Mouse (Mus musculus): Measurements from ENCODE around the gene Lcn6. TPM values are rescaled to one million over a fixed set of nuclear protein-coding genes. Genes with fewer than 3 reads are reported as not detected.

Gene Lcn6
- not detected in 2 replicates for polyA plus RNA-seq (2014; fragmentation: Nextera tagmentation; extraction: Ambion mirVana)

- Histone ChIP-seq H3K4me1 (ENCODE audit: control insufficient read depth, insufficient read depth, low read length) (no peaks in the 10 kb centered on the region), H3K9ac (replicated peaks; ENCODE audit: low read length) (no peak within 1 kb of the TSS), H3K27me3 (ENCODE audit: control insufficient read depth, insufficient read depth, low read length) (no peaks in the 10 kb centered on the region), H3K9me3 (ENCODE audit: control insufficient read depth, low read length) (no peaks in the 10 kb centered on the region), H3K4me3 (replicated peaks; ENCODE audit: low read depth, low read length) (no peak within 1 kb of the TSS), H3K27ac (replicated peaks; ENCODE audit: low read depth, low read length) (no peak within 1 kb of the TSS), H3K36me3 (ENCODE audit: control insufficient read depth, insufficient read depth, low read length) (no peaks in the 10 kb centered on the region), H3K4me2 (ENCODE audit: low read length) (no peak within 1 kb of the TSS)
- DNase-seq = no peak
- no peak for ATAC-seq (ENCODE audit: low FRiP score, low TSS enrichment)
- 89% methylated on average over 3 of the region's 3 CpGs for WGBS
Measured at GRCm38 (mm10) chr2:25676486-25676885, at the start of gene Lcn6. TSS of gene Lcn6 (plus strand) at chr2:25676786.

GRCm38 (mm10) chr2:25627811-25628210 is 48.8 kb upstream of the Lcn6 start, which contains the start of gene Fcna:
TSS of gene Fcna (minus strand) at chr2:25628030.
- WGBS = 82% methylated on average over 6 of the region's 6 CpGs
- no peak for ATAC-seq (ENCODE audit: low FRiP score, low TSS enrichment)
- no peaks in the 10 kb centered on the region for H3K27me3 ChIP-seq (ENCODE audit: control insufficient read depth, insufficient read depth, low read length)
- no peaks in the 10 kb centered on the region for H3K9me3 ChIP-seq (ENCODE audit: control insufficient read depth, low read length)
- no peak within 1 kb of the TSS for H3K4me2 ChIP-seq (ENCODE audit: low read length)
- H3K9ac ChIP-seq (replicated peaks; ENCODE audit: low read length) = no peak within 1 kb of the TSS
- H3K36me3 ChIP-seq (ENCODE audit: control insufficient read depth, insufficient read depth, low read length) = no peaks in the 10 kb centered on the region
- no peaks in the 10 kb centered on the region for H3K4me1 ChIP-seq (ENCODE audit: control insufficient read depth, insufficient read depth, low read length)
- no peak within 1 kb of the TSS for H3K4me3 ChIP-seq (replicated peaks; ENCODE audit: low read depth, low read length)
- DNase-seq = no peak
- no peak within 1 kb of the TSS for H3K27ac ChIP-seq (replicated peaks; ENCODE audit: low read depth, low read length)

- Histone ChIP-seq H3K4me2 (ENCODE audit: low read length) (no peak overlapping the region), H3K36me3 (ENCODE audit: control insufficient read depth, insufficient read depth, low read length) (no peaks in the 10 kb centered on the region), H3K9me3 (ENCODE audit: control insufficient read depth, low read length) (no peaks in the 10 kb centered on the region), H3K27me3 (ENCODE audit: control insufficient read depth, insufficient read depth, low read length) (no peaks in the 10 kb centered on the region), H3K27ac (replicated peaks; ENCODE audit: low read depth, low read length) (no peak overlapping the region), H3K4me3 (replicated peaks; ENCODE audit: low read depth, low read length) (no peak overlapping the region), H3K9ac (replicated peaks; ENCODE audit: low read length) (no peak overlapping the region), H3K4me1 (ENCODE audit: control insufficient read depth, insufficient read depth, low read length) (no peaks in the 10 kb centered on the region)
- 54% methylated on average over 4 of the region's 4 CpGs for WGBS
- DNase-seq (no peak), ATAC-seq (ENCODE audit: low FRiP score, low TSS enrichment) (no peak)
Measured at GRCm38 (mm10) chr2:25628738-25629137, 47.8 kb upstream of the Lcn6 start.

GRCm38 (mm10) chr2:25633616-25634015 is 43.0 kb upstream of the Lcn6 start:
- Histone ChIP-seq H3K27me3 (ENCODE audit: control insufficient read depth, insufficient read depth, low read length) (no peaks in the 10 kb centered on the region), H3K4me2 (ENCODE audit: low read length) (no peak overlapping the region)

GRCm38 (mm10) chr2:25634046-25634445 is 42.5 kb upstream of the Lcn6 start:
- ATAC-seq (ENCODE audit: low FRiP score, low TSS enrichment) (no peak), DNase-seq (no peak)
- WGBS = 43% methylated on average over 1 of the region's 1 CpGs
- no peak overlapping the region for H3K4me2 ChIP-seq (ENCODE audit: low read length)
- no peaks in the 10 kb centered on the region for H3K9me3 ChIP-seq (ENCODE audit: control insufficient read depth, low read length)
- H3K27ac ChIP-seq (replicated peaks; ENCODE audit: low read depth, low read length) = no peak overlapping the region
- H3K9ac ChIP-seq (replicated peaks; ENCODE audit: low read length) = no peak overlapping the region
- no peaks in the 10 kb centered on the region for H3K36me3 ChIP-seq (ENCODE audit: control insufficient read depth, insufficient read depth, low read length)
- H3K27me3 ChIP-seq (ENCODE audit: control insufficient read depth, insufficient read depth, low read length) = no peaks in the 10 kb centered on the region
- H3K4me3 ChIP-seq (replicated peaks; ENCODE audit: low read depth, low read length) = no peak overlapping the region
- no peaks in the 10 kb centered on the region for H3K4me1 ChIP-seq (ENCODE audit: control insufficient read depth, insufficient read depth, low read length)

More at GRCm38 (mm10) chr2:25633616-25634015, 43.0 kb upstream of the Lcn6 start:
- ATAC-seq (ENCODE audit: low FRiP score, low TSS enrichment) (no peak), DNase-seq (no peak)
- WGBS = 85% methylated on average over 3 of the region's 3 CpGs
- Histone ChIP-seq H3K4me3 (replicated peaks; ENCODE audit: low read depth, low read length) (no peak overlapping the region), H3K36me3 (ENCODE audit: control insufficient read depth, insufficient read depth, low read length) (no peaks in the 10 kb centered on the region), H3K9ac (replicated peaks; ENCODE audit: low read length) (no peak overlapping the region), H3K4me1 (ENCODE audit: control insufficient read depth, insufficient read depth, low read length) (no peaks in the 10 kb centered on the region), H3K9me3 (ENCODE audit: control insufficient read depth, low read length) (no peaks in the 10 kb centered on the region), H3K27ac (replicated peaks; ENCODE audit: low read depth, low read length) (no peak overlapping the region)

- H3K27me3 ChIP-seq (ENCODE audit: control insufficient read depth, insufficient read depth, low read length) = no peaks in the 10 kb centered on the region
- no peaks in the 10 kb centered on the region for H3K4me1 ChIP-seq (ENCODE audit: control insufficient read depth, insufficient read depth, low read length)
- H3K27ac ChIP-seq (replicated peaks; ENCODE audit: low read depth, low read length) = no peak overlapping the region
- WGBS = 19% methylated on average over 6 of the region's 6 CpGs
- H3K36me3 ChIP-seq (ENCODE audit: control insufficient read depth, insufficient read depth, low read length) = no peaks in the 10 kb centered on the region
- no peak overlapping the region for H3K4me2 ChIP-seq (ENCODE audit: low read length)
- ATAC-seq (ENCODE audit: low FRiP score, low TSS enrichment) (no peak), DNase-seq (peak; percentile 70)
- H3K9me3 ChIP-seq (ENCODE audit: control insufficient read depth, low read length) = no peaks in the 10 kb centered on the region
- H3K4me3 ChIP-seq (replicated peaks; ENCODE audit: low read depth, low read length) = no peak overlapping the region
- H3K9ac ChIP-seq (replicated peaks; ENCODE audit: low read length) = no peak overlapping the region
Measured at GRCm38 (mm10) chr2:25639890-25640289, 36.7 kb upstream of the Lcn6 start.

- Histone ChIP-seq H3K4me1 (ENCODE audit: control insufficient read depth, insufficient read depth, low read length) (no peaks in the 10 kb centered on the region), H3K27me3 (ENCODE audit: control insufficient read depth, insufficient read depth, low read length) (no peaks in the 10 kb centered on the region), H3K9ac (replicated peaks; ENCODE audit: low read length) (no peak within 1 kb of the TSS), H3K4me3 (replicated peaks; ENCODE audit: low read depth, low read length) (no peak within 1 kb of the TSS), H3K4me2 (ENCODE audit: low read length) (no peak within 1 kb of the TSS), H3K9me3 (ENCODE audit: control insufficient read depth, low read length) (no peaks in the 10 kb centered on the region), H3K27ac (replicated peaks; ENCODE audit: low read depth, low read length) (no peak within 1 kb of the TSS), H3K36me3 (ENCODE audit: control insufficient read depth, insufficient read depth, low read length) (no peaks in the 10 kb centered on the region)
- no peak for DNase-seq
- no peak for ATAC-seq (ENCODE audit: low FRiP score, low TSS enrichment)
- WGBS = 69% methylated on average over 2 of the region's 2 CpGs
Measured at GRCm38 (mm10) chr2:25652902-25653301, 23.7 kb upstream of the Lcn6 start, which contains the start of gene Lcn8. TSS of gene Lcn8 (plus strand) at chr2:25653120.

- H3K9me3 ChIP-seq (ENCODE audit: control insufficient read depth, low read length) = no peaks in the 10 kb centered on the region
- H3K27me3 ChIP-seq (ENCODE audit: control insufficient read depth, insufficient read depth, low read length) = no peaks in the 10 kb centered on the region
- H3K27ac ChIP-seq (replicated peaks; ENCODE audit: low read depth, low read length) = no peak overlapping the region
- H3K4me2 ChIP-seq (ENCODE audit: low read length) = no peak overlapping the region
- DNase-seq = no peak
- ATAC-seq (ENCODE audit: low FRiP score, low TSS enrichment) = no peak
- no peaks in the 10 kb centered on the region for H3K4me1 ChIP-seq (ENCODE audit: control insufficient read depth, insufficient read depth, low read length)
- no peaks in the 10 kb centered on the region for H3K36me3 ChIP-seq (ENCODE audit: control insufficient read depth, insufficient read depth, low read length)
- 67% methylated on average over 1 of the region's 1 CpGs for WGBS
- H3K4me3 ChIP-seq (replicated peaks; ENCODE audit: low read depth, low read length) = no peak overlapping the region
- no peak overlapping the region for H3K9ac ChIP-seq (replicated peaks; ENCODE audit: low read length)
Measured at GRCm38 (mm10) chr2:25654502-25654901, 22.1 kb upstream of the Lcn6 start.

- ATAC-seq (ENCODE audit: low FRiP score, low TSS enrichment) = no peak
- H3K4me1 ChIP-seq (ENCODE audit: control insufficient read depth, insufficient read depth, low read length) = no peaks in the 10 kb centered on the region
- no peak for DNase-seq
- H3K9me3 ChIP-seq (ENCODE audit: control insufficient read depth, low read length) = no peaks in the 10 kb centered on the region
- H3K4me2 ChIP-seq (ENCODE audit: low read length) = no peak overlapping the region
- no peaks in the 10 kb centered on the region for H3K27me3 ChIP-seq (ENCODE audit: control insufficient read depth, insufficient read depth, low read length)
- H3K9ac ChIP-seq (replicated peaks; ENCODE audit: low read length) = no peak overlapping the region
- no peaks in the 10 kb centered on the region for H3K36me3 ChIP-seq (ENCODE audit: control insufficient read depth, insufficient read depth, low read length)
- no peak overlapping the region for H3K27ac ChIP-seq (replicated peaks; ENCODE audit: low read depth, low read length)
- 92% methylated on average over 4 of the region's 4 CpGs for WGBS
- no peak overlapping the region for H3K4me3 ChIP-seq (replicated peaks; ENCODE audit: low read depth, low read length)
Measured at GRCm38 (mm10) chr2:25656691-25657090, 19.9 kb upstream of the Lcn6 start.
